Mouse (Mus musculus) small intestine, adult 2 months (tissue): Measurements from ENCODE around the gene BC034090. TPM values are rescaled to one million over a fixed set of nuclear protein-coding genes. Genes with fewer than 3 reads are reported as not detected.
"Not testable (repeated sequence)": the region's sequence is repeated elsewhere in the genome, so short reads cannot be mapped to it uniquely, and the experiment has no call there.

Experiments
- H3K27ac ChIP-seq: fragments of 200-500 bp; 2 replicates; pipeline ENCODE4 v1.5.1; 2012; ENCODE audit warnings: low read depth, low read length, control low read depth, inconsistent platforms; ENCODE audit not compliant: insufficient read depth
- H3K27me3 ChIP-seq: fragments of 200-500 bp; 2 replicates; pipeline ENCODE4 v1.6.1; 2012; ENCODE audit warnings: mild to moderate bottlenecking, moderate library complexity, low read length, inconsistent platforms; ENCODE audit not compliant: control insufficient read depth, insufficient read depth
- H3K36me3 ChIP-seq: fragments of 200-500 bp; 2 replicates; pipeline ENCODE4 v1.6.1; 2012; ENCODE audit warnings: mild to moderate bottlenecking, low read length, control low read depth, inconsistent platforms; ENCODE audit not compliant: control insufficient read depth, insufficient read depth
- H3K4me1 ChIP-seq: fragments of 200-500 bp; 2 replicates; pipeline ENCODE4 v1.6.1; 2012; ENCODE audit warnings: low read length, inconsistent platforms, mixed read lengths; ENCODE audit not compliant: control insufficient read depth, insufficient read depth, insufficient read length
- H3K4me3 ChIP-seq: fragments of 200-500 bp; 2 replicates; pipeline ENCODE4 v1.5.1; 2012; ENCODE audit warnings: low read depth, mild to moderate bottlenecking, control low read depth, inconsistent platforms, low read length, moderate library complexity
- CTCF ChIP-seq: fragments of 200-500 bp; IDR thresholded peaks from 2 replicates; pipeline ENCODE4 v1.5.1; 2012; ENCODE audit warnings: low read depth, mild to moderate bottlenecking, control low read depth, inconsistent platforms, low read length, moderate library complexity, mixed read lengths; ENCODE audit not compliant: insufficient replicate concordance, insufficient read length; ENCODE audit errors: extremely low read depth
- POLR2A ChIP-seq: fragments of 200-500 bp; IDR thresholded peaks from 2 replicates; pipeline ENCODE4 v1.6.1; 2012; ENCODE audit warnings: low read depth, mild to moderate bottlenecking, control low read depth, inconsistent platforms, low read length, moderate library complexity
- whole genome bisulfite sequencing: fragments of 180-500 bp; shearing (Covaris S2); methylation state at CpG from one replicate; pipeline ENCODE4 v1.1.7; 2018; 5-methylcytosine and 5-hydroxymethylcytosine counted together
- polyA plus RNA-seq: library from polyadenylated mRNA; depleted of rRNA; stranded (reverse); fragments of >200 nt; gene quantifications from 2 replicates; pipeline ENCODE4 v1.2.3, GENCODE M21; 2012

Gene BC034090
- polyA plus RNA-seq, 1 experiment, result 2.4 TPM

DNA sequence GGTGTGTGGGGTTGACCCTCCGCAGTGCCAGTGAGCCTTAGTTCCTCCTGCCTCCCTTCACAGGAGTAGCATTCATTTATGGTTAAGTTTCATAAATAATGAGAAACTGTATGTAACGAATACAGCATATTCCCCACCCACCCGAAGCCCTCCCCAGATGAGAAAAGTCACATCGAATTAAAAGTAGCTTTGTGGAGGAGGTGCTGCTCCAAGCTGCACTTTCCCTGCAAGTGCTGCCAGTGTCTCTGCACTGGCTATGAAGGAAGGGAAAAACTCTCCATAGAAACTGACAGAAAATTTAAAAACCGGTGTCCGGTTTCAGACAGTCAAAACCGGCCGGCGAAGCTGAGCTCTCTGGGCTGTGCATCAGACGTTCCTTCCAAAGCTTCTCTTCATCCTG is 36.1 kb upstream of the BC034090 start:
- Histone ChIP-seq H3K27ac (no peak overlapping the region), H3K27me3 (no peaks in the 10 kb centered on the region), H3K4me3 (no peak overlapping the region), H3K36me3 (peaks cover 17% of the 10 kb centered on the region), H3K4me1 (peaks cover 6% of the 10 kb centered on the region)
- WGBS, result 92% methylated on average over 10 of the region's 10 CpGs
- TF ChIP-seq POLR2A (no peak), CTCF (no peak)

DNA sequence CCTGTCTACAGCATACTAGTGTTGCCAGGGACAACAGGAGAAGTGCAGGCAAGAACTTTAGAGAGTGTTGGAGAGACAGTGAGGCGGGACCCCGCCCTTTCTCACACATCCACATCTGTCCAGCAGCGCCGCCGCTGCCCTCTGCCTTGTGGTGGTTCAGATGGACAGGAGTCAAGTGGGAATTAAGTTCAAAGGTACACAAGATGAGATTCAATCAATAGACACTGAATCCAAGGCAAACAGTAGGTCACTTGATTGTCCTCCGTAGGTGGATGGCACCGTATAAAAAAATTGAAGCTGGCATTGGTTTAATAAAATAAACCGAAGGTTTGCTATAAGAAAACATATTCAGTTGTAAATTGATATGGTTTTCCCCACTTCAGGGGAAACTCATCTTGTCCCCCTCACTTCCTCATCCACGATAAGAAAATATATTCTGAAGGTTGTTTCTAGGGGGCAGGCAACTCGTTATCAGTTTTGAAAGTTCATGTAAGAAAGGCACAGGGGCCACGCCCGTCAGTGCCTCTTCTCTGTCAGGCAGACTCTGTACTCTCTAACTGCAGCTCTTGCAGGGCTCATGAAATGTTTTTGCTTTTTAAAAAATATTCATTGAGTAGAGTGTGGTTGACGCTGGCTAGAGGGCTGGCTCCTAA is 32.3 kb upstream of the BC034090 start:
- 43% methylated on average over 13 of the region's 13 CpGs for WGBS
- Histone ChIP-seq H3K4me3 (no peak overlapping the region), H3K4me1 (peaks cover 6% of the 10 kb centered on the region), H3K27me3 (no peaks in the 10 kb centered on the region), H3K36me3 (peaks cover 2% of the 10 kb centered on the region; the same call in 1 of the 2 replicates), H3K27ac (no peak overlapping the region)
- TF ChIP-seq CTCF (no peak), POLR2A (no peak)

DNA sequence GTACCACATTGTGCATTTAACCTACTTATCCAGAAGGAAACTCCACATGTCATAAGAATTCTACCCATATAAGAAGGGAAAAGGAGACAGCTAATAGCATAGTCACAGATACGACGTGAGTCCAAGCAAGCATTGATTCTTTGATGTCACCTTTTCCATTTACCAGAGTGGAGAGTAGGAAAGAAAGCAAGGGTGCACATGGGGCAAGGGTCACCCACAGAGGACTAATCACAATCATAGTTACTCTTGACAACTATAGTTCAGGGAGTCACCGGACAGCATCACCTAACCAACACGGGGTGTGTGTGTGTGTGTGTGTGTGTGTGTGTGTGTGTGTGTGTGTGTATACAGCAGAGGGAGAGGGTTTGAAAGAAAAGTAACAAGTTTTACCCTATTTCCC is 31.5 kb upstream of the BC034090 start:
- peaks cover 6% of the 10 kb centered on the region for H3K4me1 ChIP-seq
- peaks cover 2% of the 10 kb centered on the region; the same call in 1 of the 2 replicates for H3K36me3 ChIP-seq
- TF ChIP-seq CTCF (no peak), POLR2A (no peak)
- H3K4me3 ChIP-seq, result no peak overlapping the region
- WGBS, result 77% methylated on average over 4 of the region's 4 CpGs
- no peak overlapping the region for H3K27ac ChIP-seq
- no peaks in the 10 kb centered on the region for H3K27me3 ChIP-seq

DNA sequence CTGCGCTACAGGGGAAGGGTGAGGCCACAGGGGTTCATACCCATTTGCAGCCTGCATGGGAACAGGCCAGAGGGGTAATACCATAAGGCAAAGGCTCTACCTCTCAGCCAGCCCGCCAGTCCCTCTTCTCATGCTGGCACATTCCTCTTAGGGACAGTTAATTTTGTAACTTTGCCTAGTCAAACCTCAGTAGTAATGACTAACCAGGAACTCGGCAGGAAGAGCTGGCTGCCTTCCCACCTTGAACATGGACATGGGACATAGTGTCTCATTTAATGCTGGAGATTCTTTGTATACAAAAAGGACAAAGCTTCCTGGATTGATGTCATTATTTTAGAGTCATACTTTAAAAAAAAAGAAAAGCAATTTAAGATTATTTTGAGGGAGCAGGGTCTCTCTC is 30.7 kb upstream of the BC034090 start:
- H3K4me1 ChIP-seq, result peaks cover 6% of the 10 kb centered on the region
- no peak overlapping the region for H3K27ac ChIP-seq
- H3K4me3 ChIP-seq, result no peak overlapping the region
- no peaks in the 10 kb centered on the region for H3K27me3 ChIP-seq
- no peak for TF ChIP-seq POLR2A
- TF ChIP-seq CTCF, result no peak
- peaks cover 2% of the 10 kb centered on the region; the same call in 1 of the 2 replicates for H3K36me3 ChIP-seq
- 70% methylated on average over 3 of the region's 3 CpGs for WGBS

DNA sequence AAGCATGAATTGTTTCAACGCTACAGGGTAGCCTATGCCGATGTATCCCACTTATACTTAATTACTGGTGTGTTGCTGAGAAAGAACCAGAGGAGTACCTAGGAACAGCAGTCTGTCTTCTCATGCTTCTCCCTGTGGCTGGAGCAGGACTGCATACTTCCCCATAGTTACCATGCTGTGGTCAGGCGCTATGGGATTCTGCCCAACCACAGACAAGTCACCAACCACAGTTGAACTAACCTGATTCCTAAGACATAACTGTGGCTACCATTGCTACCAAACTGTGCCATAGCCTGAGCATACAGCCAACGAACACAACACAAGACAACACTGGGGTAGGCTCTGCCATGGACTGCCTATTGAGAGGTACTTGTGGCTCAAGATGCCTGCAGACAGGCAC is 28.7 kb upstream of the BC034090 start:
- WGBS, result 89% methylated on average over 4 of the region's 4 CpGs
- no peaks in the 10 kb centered on the region for H3K36me3 ChIP-seq
- no peak overlapping the region for H3K27ac ChIP-seq
- H3K4me3 ChIP-seq, result no peak overlapping the region
- TF ChIP-seq POLR2A (no peak), CTCF (no peak)
- H3K4me1 ChIP-seq, result peaks cover 6% of the 10 kb centered on the region
- no peaks in the 10 kb centered on the region for H3K27me3 ChIP-seq

DNA sequence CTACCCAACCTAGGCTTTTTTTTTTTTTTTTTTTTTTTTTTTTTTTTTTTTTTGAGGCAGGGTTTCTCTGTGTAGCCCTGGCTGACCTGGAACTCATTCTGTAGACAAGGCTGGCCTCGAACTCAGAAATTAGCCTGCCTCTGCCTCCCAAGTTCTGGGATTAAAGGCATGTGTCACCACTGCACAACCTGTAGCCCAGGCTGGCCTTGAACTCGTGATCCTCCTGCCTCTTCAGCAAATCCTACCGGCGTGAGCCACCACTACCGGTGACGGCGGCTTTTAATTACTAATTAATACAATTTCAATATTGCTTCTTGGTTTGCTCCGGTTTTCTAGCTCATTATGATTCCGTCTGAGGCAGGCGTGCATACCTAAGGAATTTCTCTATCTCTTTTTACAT is 18.3 kb upstream of the BC034090 start:
- WGBS, result 90% methylated on average over 10 of the region's 10 CpGs
- not testable (repeated sequence) for H3K36me3 ChIP-seq, H3K27ac ChIP-seq, H3K27me3 ChIP-seq, H3K4me1 ChIP-seq, H3K4me3 ChIP-seq

DNA sequence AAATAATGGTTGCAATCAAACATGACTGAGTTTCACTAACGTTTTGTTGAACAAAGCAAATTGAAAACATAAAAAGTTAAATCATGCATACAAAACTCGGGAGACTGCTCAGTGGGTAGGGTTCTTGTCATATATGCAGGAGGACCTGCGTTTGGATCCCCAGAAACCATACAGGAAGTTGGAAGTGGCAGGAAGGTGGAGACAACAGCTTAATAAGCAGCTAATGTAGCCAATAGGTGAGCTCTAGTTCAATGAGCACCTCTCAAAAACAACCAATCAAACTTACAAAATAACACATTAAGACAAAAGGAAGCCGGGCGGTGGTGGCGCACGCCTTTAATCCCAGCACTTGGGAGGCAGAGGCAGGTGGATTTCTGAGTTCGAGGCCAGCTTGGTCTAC is 10.1 kb upstream of the BC034090 start:
- no peak overlapping the region for H3K4me3 ChIP-seq
- H3K4me1 ChIP-seq, result peaks cover 4% of the 10 kb centered on the region; the same call in 1 of the 2 replicates
- no peak overlapping the region for H3K27ac ChIP-seq
- 85% methylated on average over 8 of the region's 8 CpGs for WGBS
- H3K36me3 ChIP-seq, result no peaks in the 10 kb centered on the region
- TF ChIP-seq POLR2A, result no peak
- TF ChIP-seq CTCF, result no peak
- no peaks in the 10 kb centered on the region for H3K27me3 ChIP-seq

DNA sequence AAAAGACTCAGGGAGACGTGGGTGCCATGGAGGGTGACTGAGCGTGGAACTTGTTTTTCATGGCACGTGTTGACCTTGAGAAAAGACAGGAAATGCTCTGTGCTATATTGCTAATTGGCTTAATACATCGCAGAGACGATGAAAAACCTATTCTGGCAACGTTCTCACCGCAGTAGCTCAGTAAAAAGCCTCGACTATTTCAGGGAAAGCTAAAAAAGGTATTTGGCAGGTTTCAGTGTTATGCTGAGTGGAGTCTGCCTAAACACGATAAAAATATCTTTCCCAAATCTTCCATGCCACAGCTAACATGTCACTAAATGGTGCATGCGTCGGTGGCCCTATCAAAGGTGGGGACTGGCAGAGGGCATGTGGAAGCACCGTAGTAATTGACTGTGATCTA is 8.9 kb upstream of the BC034090 start:
- peaks cover 4% of the 10 kb centered on the region; the same call in 1 of the 2 replicates for H3K4me1 ChIP-seq
- no peak overlapping the region for H3K27ac ChIP-seq
- no peaks in the 10 kb centered on the region for H3K36me3 ChIP-seq
- TF ChIP-seq POLR2A (no peak), CTCF (no peak)
- H3K27me3 ChIP-seq, result no peaks in the 10 kb centered on the region
- WGBS, result 66% methylated on average over 12 of the region's 12 CpGs
- H3K4me3 ChIP-seq, result no peak overlapping the region
